Mouse (Mus musculus) olfactory bulb, adult 2 months (tissue): ENCODE measurements around the gene 2510002D24Rik.

ENCODE experiments used
- CTCF ChIP-seq: fragments of 200-500 bp; IDR thresholded peaks from 2 replicates; pipeline ENCODE4 v1.5.1; 2012; ENCODE audit warnings: low read depth, mild to moderate bottlenecking, low read length, moderate library complexity; ENCODE audit not compliant: insufficient read depth
- POLR2A ChIP-seq: fragments of 200-500 bp; IDR thresholded peaks from 2 replicates; pipeline ENCODE4 v1.6.1; 2012; ENCODE audit warnings: mild to moderate bottlenecking, low read depth, low read length, moderate library complexity; ENCODE audit not compliant: insufficient read depth

GRCm38 (mm10) chr16:18812385-18812910 lies 23.9 kb upstream of the 2510002D24Rik start:
- TF ChIP-seq CTCF (no peak), POLR2A (peak; percentile 3; the same call in 1 of the 2 replicates)
